Mouse (Mus musculus) stomach, postnatal 0 days (tissue): ENCODE results near the gene Gm11213.

ENCODE experiments used
- CTCF ChIP-seq: IDR thresholded peaks from 2 replicates; pipeline ENCODE4 v1.5.1; 2016; ENCODE audit warnings: antibody characterized with exemption, low read depth, mild to moderate bottlenecking, moderate library complexity
- EP300 ChIP-seq: optimal IDR thresholded peaks from 2 replicates; pipeline ENCODE3; 2016; ENCODE audit warnings: antibody characterized with exemption

DNA sequence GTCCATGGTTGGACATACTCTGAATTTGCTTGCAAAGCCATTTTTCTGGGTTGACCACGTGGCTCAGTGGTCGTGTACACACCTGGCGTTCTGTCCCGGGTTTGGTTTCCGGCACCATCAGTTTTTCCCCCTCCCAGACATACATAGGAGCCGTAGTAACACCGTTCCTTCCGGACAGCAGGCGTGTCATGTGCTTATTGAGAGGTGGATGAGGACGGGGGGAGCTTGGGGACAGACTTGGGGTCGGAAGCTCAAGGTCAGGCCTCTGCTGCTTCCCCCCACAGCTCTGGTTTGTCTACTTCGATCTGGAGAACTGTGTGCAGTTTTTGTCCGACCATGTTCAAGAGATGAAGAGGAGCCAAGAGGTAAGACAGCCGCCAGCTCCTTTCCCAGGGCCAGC lies 25.4 kb downstream of the Gm11213 start:
- TF ChIP-seq CTCF (no peak), EP300 (no peak)
